Mouse (Mus musculus) adrenal gland, postnatal 36 days (tissue): ENCODE data around the gene Xrcc5. TPM values are rescaled to one million over a fixed set of nuclear protein-coding genes. Genes with fewer than 3 reads are reported as not detected.

Experiments
- DNase-seq, 2 experiments: peaks; one replicate each; pipeline ENCODE4 v3.0.0; 2021; ENCODE audit warnings: mixed read lengths in 1 of 2
- long read RNA-seq, 2 experiments: library from polyadenylated mRNA; stranded (forward); transcript quantifications; one replicate each; pipeline ENCODE4 v2.0.0; 2021; ENCODE audit warnings: borderline sequencing depth in 2 of 2
- total RNA-seq, 2 experiments: library from RNA; stranded (reverse); gene quantifications; 2 replicates each; pipeline ENCODE4 v1.2.3; 2021

Gene Xrcc5
- 10 to 100 TPM; 11.0 to 13.0 TPM for total RNA-seq
- long read RNA-seq, experiment 1, transcript Xrcc5-201 (21 exons, 2,555 nt), result major isoform, 13 of 16 reads
- long read RNA-seq, experiment 1, partial matches to known transcripts, result 2 of 16 reads
- long read RNA-seq, experiment 1, other reads (novel, unspliced or antisense), result 1 of 16 reads
- long read RNA-seq, experiment 2, partial matches to known transcripts, result 1 of 4 reads
- long read RNA-seq, experiment 2, other reads (novel, unspliced or antisense), result 1 of 4 reads

DNA sequence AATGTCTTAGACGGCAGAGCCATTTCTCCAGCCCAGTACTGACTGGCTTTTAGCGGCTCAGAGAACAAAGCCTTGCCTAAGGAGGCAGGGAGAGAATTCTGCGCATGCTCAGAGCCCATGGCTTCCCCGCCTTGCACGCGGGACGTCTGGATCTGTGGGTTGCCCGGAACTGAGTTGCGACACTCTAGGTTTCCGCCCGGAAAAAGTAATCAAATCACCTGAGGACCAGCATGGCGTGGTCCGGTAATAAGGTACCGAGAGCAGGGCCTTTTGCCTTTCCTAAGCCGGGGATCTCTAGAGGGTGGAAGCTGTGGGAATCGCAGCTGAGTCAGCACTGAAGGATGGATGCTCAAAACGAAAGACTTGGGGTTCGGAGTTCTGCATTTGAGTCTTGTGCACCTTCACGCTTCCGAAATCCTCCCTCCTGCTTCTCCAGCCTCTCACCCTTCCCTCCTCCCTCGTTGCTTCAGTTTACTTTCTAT, at the start of gene Xrcc5:
Gene Xrcc5, plus strand, starts transcription at position 105 of the 482 bp plus-strand sequence.
- DNase-seq, result peak; percentile 93 to 94

DNA sequence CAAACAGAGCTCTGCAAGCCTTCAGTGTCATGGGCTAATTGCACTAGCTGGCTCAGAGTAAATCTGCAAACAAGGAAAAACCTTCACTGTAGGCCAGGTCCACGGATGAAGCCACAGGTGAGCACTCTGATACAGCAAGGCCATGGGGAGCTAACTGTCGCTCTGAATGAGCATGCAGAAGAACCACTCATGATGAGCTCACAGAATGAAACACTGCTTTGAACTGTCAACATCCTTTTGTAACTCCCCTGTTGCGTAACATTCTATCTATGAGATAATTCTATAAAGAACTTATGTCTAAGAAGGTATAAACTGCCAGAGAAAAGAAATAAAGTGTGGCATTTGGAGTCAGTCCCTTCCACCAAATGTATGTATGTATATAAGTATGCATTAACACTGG, 44.1 kb upstream of the Xrcc5 start:
- DNase-seq, result no peak

DNA sequence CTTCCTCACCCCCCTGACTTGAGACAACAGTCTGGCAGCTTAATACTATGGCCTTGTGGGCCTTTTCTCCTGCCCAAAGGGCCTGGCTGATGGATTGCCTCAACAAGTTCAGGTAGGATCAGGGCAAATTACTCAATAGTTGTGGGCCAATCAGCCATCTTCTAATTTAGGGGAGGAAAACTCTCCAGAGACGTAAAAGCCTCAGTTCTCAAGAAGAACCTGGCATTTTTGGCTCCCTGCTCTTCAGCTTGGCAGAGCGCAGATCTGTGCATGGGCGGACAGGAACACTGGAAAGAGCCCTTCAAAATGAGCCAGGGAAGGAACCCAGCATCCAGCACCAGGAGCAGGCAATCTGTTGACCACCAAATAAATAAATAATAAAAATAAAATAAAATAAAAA, 29.1 kb upstream of the Xrcc5 start:
- peak in 1 of 2 experiments; percentile 36 for DNase-seq

DNA sequence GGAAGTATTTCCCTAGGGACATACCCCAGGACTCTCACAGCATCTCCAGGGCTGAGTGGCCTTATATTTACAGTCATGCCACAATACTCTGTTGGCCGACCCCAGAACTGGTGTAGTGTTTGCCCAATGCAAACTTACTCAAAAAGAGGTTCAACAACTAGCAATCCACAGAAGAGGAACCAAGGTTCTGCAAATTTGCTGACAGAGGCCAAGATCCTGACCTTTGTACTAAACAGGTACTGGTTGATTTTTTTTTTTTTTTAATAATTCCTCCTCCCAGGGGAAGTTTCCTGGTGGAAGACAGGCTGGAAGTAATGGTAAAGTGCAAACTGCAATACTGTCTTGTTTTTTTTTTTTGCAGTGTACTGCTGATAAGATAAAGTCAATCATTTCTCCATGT, 24.6 kb upstream of the Xrcc5 start:
- no peak for DNase-seq

DNA sequence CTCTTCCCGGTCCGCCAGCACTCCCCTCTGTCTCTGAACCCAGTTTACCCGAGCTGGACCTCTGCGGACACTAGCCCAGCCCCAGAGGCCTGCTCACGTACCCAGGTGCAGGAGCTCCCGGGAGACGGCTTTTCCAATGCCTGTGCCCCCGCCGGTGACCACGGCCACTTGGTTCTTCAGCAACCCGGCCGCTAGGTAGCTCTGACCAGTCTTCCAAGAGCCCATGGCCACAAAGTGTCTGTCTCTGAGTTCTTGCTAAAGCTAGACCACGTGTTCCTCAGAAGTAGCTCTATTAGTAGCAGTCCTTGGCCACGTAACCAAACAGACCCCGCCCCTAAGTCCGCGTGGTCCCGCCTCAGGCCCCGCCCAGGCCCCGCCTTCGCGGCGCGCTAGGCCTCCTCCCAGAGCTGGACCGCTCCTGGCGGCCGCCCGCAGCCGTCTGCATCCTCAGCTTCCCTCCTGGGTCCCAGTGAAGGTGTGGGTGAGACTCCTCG, 23.2 kb upstream of the Xrcc5 start, which contains the start of the genes Pecr and Tmem169:
Gene Pecr, minus strand, starts transcription at position 323 of the 494 bp plus-strand sequence.
Gene Tmem169, plus strand, starts transcription at position 378 of the 494 bp plus-strand sequence.
- DNase-seq, result peak; percentile 96 to 98

DNA sequence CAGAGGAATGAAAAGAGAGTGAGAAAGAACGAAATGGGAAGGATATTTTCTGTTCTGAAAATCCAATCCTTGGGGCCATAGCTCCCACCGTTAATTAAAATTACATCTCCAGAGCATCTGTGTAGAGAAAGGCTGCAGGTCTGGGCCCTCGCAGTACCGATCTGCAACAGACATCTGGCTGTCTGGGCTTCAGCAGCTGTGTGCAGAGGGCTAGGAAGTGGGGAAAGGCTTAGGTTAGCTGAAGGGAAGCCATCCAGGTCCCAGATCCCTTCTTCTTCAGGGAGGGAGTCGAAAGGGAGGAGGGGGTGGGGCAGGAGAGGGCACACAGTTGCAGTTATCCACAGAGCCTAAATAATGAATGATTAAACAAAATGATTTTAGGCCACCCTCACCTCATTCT, 22.7 kb upstream of the Xrcc5 start:
- no peak for DNase-seq

DNA sequence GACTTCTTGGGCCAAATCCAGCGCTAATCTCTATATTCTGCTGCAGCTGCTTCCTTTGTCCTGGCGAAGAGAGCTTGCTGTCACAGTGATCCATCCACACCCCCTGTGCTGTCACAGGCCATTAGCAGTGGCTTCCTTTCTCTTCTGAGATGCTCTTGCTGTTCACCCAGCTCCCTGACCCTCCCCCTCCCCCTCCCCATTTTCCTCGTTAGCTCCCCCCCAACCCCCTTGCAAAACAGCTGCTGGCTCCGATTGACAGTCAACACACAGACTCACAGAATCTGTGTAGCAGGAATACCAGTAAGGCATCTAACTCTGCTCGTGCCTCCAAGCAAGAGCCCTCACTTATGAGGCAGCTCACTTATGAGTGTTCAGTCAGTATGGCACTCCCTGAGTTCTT, 20.3 kb upstream of the Xrcc5 start:
- no peak for DNase-seq

DNA sequence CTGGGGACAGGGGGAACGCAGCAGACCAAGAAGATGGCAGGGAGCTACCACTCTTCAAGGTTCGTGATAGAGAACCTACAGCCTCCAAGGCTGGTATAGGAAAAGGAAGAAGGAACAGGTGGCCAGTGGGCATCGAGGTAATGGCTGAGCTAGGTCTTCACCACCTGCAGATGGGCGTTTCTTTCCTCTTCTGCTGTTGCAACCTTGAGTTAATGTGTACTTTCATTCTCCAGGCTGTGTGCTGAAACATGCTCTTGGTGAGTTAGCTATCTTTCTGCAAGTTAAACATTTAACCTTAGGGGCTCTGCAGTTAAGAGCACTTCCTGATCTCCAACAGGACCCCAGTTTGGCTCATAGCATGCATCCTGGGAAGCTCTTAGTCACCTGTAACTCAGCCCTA, 19.3 kb upstream of the Xrcc5 start:
- no peak for DNase-seq

DNA sequence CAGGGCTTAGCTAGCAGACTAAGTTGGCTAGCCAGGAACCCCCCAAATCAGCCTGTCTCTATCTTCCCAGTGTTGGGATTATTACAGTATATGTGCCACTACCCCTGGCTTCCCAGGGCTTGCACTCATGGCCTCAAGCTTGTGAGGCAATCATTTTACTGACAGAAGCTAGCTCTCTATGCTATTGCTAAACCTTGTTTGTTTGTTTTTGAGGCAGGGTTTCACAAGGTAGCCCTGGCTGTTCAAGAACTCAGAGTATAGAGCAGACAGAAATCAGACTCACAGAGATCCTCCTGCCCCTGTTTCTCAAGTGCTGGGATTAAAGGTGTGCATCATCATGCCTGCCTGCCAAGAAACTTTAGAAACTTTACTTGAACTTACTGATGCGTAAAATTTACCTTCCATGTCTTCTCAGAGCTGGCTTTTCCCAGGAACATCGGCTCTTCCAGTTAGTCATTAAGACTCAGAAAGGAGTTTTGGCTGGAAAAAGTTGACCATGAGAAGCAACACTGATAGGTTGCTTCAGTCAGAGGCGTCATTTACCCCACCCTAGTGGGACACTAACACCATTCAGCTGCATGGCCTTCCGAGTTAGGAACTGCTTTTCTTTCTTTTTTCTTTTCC, 18.6 kb upstream of the Xrcc5 start:
- no peak for DNase-seq

DNA sequence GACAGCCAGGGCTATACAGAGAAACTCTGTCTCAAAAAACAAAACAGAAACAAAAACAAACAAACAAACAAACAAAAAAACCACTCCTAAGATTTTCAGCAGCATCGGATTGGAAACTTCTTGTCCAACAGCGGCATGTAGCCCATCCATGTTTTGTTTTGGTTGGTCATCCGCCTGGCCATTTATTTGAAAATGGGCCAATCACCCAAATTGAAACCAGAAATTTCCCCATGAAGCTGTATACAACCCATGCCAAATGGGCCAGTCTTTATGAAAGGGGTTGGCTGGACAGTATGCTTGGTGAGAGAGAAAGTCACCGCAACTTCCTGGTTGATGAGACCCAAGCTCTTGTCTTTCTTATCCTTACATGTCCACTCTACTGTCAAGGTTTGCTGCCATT, 16.3 kb upstream of the Xrcc5 start:
- no peak for DNase-seq

DNA sequence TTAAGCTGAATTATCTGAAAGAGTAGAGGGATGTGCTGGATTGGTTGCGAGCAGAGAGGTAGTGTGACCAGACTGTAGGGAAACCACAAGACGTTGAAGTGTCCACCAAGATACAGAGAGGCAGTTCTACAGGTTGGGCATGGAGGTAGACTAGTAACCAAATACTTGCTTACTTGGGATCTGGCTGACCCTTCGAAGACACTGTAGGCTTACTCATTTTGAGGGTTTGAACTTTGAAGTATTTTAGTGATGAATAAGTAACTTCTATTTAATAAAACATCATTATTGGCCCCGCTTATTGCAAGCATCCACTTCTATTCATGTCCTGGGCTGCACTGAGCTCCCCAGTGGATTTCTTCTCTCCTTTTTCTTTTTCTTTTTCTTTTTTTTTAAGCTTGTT, 15.8 kb upstream of the Xrcc5 start:
- DNase-seq, result no peak

DNA sequence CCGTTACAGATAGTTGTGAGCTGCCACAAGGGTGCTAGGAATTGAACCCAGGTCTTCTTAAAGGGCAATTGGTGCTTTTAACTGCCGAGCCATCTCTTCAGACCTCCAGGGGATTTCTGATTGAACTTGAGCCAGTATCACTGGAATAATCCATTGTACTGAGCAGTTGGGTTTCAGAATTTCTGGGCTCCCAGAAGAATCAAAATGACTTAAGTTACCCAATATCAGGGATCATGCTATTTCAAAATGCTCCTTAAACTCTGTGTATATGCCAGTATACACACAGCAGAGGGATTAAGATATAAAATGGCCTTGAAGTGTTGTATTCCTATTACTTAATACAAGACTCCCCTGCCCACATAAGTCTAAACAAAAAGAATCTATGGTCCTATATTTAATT, 15.3 kb upstream of the Xrcc5 start:
- DNase-seq, result no peak

DNA sequence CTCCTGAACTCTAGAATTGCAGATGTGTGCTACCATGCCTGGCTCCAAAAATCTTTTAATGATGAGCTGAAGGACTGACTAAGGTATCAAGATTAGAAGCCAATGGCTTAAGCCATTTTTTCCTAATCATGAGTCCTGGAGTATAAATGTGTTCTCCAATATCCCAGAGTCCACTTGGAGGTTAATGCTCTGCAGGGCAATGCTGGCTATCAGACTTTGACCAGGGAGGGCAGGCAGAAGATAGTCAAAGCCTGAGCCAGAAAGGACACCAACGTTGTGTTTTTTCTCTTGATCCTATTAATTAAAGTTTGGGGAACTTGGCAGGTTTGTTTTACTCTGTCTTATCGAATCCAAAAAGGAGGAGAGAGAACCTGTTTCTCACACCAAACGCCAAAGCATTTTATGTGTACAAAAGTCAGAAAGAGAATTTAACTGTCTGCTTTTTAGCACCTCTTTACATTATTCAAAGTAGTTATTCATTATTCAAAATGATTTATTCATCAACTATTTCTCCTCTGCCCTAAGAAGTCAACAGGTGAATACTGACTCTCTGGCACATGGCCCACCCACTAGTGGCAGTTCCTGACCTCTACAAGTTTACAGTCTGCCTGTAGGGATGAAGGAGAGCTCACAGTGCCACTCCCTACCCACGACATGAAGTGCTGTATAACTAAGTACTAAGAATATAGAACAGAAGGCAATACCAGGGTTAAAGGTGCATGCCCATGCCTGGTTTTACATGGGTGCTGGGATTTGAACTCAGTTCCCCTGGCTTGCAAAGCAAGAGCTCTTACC, 13.2 kb upstream of the Xrcc5 start:
- DNase-seq, result no peak

DNA sequence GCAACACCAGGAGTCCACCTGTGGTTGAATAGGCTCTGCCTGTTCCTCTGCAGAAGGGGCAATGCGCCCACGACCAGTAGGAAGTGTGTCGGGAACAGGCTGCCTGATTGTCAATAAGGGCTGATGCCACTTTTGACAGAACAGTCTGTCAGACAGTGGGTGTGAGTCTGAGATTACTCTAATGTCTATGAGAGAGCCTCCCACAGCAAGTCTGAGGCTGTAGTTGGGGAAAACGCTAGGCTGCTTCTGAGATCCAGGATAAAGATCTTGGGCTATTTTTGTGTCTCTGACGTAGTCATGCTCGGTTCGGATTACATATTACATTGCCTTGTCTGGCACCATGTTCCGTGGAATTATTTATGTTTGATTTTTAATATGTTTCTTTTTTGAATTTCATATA, 11.5 kb upstream of the Xrcc5 start:
- no peak for DNase-seq

DNA sequence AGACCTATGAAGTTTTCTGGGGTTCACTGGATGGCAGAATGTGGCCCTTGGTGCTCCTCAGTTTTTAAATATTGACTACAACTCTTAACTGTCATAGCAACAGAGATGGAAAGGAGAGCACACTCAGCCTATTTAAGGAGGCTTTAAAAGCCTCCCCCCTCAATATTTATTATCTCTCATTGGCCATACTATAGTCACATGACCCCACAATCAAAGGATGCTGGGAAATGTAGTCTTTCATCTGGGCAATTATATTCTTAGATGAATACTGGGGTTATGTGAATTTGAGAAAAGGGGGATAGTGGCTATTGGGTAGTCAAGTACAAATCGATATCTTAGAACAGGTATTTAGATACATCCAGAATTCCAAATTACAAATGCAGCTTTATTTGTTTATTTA, 5.4 kb upstream of the Xrcc5 start:
- no peak for DNase-seq

DNA sequence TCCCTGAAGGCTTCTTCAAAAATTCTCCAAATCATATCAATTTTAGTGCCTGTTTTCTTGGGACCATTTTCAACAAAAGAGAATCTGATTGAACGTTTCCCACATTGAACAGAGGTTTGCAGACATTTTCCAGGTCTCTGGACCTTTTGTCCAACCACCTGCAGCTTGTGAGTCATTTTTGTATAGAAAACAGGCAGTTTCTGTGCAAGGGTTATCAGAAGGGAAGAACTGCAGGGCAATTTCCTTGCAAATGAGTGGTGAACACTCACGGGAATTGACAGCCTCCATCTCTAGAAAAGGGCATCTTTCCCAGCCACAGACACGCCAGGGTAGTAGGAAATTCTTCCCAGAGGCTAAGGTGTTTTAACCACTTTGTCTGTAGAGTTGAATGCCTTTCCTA, 980 bp upstream of the Xrcc5 start:
- no peak for DNase-seq

DNA sequence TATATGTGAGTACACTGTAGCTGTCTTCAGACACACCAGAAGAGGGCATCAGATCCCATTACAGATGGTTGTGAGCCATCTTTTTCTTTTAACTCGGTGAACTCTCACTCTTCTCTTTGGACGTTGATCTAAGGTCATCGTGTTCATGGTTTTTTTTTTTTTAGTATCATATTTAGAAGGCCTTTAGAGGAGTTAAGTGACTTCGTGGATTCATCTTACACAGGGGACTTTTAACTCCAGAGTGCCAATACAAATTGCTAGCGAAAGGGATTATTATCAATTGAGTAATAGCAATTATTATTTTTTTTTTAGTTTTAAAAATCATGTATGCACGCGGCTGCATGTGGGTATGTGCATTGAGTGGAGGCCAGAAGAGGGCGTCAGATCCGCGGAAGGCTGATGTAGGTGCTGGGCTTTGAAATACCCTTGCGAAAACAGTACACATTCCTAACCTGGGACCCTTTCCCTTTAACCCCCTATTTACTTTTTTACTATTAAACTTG, 491 bp upstream of the Xrcc5 start:
- peak; percentile 35 to 59 for DNase-seq

DNA sequence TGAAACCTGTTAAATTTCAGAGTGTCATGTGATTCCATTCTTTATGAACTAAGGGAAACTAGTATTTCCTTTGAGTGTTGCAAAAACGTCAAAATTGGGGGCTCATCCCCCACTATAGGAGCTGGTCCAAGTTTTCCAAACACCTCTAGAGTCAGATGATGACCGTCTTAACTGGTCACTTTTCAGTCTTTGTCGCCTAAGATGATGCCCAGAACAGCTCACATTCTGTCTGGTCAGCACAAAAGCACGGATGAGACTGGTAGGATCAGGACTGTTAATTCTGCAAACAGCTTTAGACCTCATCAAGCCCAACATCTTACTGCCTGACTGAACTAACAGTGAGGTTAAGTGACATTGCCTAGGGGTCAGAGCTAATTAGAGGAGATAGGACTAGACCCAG, 1.7 kb downstream of the Xrcc5 start:
- no peak for DNase-seq

DNA sequence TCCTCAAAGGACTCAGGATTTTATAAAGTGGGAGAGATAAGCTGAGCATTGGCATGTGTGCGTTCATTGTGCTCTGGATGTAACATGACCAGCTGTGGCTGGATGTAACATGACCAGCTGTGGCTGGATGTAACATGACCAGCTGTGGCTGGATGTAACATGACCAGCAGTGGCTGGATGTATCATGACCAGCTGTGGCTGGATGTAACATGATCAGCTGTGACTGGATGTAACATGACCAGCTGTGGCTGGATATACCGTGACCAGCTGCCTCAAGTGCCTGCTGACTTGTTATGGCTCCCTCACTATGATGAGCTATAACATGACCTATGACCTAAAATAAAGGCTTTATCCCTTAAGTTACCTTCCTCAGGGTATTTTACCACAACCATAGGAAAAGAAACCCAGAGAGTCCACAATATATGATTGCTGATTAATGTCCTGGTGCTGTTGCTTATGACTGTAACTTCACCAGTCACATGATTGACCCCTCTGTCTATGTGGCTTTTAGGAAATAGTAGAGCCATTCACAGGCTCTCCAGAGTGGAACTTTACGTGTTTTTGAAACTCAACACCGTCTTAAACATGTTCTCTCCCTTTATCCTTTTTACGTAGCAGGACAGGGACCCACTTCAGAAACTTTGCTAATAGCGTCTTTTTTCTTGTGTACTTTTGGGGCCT, 2.7 kb downstream of the Xrcc5 start:
- no peak for DNase-seq

DNA sequence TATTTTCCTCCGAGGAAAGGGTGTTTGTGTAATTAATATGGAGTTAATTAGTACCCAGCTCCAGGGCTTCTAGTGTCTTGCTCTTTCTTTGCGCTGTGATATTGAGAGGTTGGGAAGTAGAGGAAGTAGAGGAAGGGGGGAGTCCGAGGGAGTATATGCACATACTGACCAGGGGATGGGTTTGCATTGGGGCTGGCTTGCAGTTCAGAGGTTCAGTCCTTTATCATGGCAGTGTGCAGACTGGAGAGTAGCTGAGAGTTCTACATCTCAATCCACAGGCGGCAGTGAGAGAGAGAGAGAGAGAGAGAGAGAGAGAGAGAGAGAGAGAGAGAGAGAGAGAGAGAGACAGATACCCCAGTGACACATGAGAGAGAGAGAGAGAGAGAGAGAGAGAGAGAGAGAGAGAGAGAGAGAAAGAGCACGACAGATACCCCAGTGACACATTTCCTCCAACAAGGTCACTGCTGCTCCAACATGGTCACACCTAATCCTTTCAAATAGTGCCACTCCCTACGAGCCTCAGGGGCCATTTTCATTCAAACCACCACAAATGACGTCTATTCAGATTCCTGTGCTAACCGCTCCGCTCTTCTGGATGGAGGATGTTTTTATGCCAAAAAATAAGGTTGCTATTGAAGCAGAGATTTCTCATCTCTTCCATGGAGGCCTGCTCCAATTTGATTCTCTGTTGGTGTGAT, 5.6 kb downstream of the Xrcc5 start:
- DNase-seq, result no peak

DNA sequence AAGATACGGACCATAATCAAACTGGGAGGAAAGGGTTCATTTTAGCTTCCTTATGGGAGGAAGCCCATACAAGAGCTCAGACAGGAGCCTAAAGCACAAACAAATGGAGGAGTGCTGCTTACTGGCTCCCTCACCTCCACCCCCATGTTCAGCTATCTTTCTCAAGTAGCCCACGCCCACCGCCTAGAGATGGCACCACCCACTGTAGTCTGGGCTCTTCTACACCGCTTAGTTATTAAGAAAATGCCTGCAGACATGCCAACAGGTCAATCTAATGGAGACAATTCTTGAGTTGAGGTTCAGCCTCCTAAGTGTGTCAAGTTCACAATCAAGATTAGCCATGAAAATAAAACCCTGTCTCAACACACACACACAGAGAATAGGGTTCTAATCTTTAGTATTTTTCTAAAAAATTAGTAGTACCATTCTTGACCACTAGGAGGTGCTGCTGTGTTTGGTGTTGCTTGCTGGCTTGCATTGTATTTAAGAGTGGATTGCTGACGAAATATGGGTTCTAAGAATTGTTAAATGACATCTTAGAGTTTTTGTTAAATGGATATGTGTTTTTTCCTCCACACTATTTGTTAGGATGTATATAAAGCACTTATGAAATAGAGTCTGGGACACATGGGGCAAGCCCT, 6.3 kb downstream of the Xrcc5 start:
- no peak for DNase-seq
